Mouse (Mus musculus): ENCODE results near the gene Tsx. TPM values are rescaled to one million over a fixed set of nuclear protein-coding genes. Genes with fewer than 3 reads are reported as not detected.

Gene Tsx
- polyA plus RNA-seq, 2 experiments, result 0.07 TPM; not detected in 1

GRCm38 (mm10) chrX:103460056-103460455, 45.8 kb downstream of the Tsx start:
- no peak overlapping the region for H3K4me2 ChIP-seq (ENCODE audit: low read depth)
- no peak overlapping the region for H3K4me3 ChIP-seq (ENCODE audit: insufficient read depth in 1 of 2, low read depth in 2 of 2, low read length in 2 of 2)
- H3K27ac ChIP-seq, result no peak overlapping the region
- no peak overlapping the region for H3K9ac ChIP-seq (replicated peaks)
- no peak for ATAC-seq (ENCODE audit: insufficient read depth)
- H3K36me3 ChIP-seq (replicated peaks; ENCODE audit: control insufficient read depth, insufficient read depth, low read depth), result no peaks in the 10 kb centered on the region; the same call in 1 of the 2 replicates
- peak; percentile 57 for TF ChIP-seq CTCF (IDR thresholded peaks at IDR 0.05; ENCODE audit: low read depth)
- TF ChIP-seq EP300 (IDR thresholded peaks at IDR 0.05; ENCODE audit: low read depth), result no peak
- no peak for DNase-seq (ENCODE audit: low read depth in 3 of 3, low spot score in 3 of 3)
- H3K27me3 ChIP-seq (ENCODE audit: control insufficient read depth, insufficient read depth, low read length), result no peaks in the 10 kb centered on the region
- no peaks in the 10 kb centered on the region for H3K9me3 ChIP-seq (ENCODE audit: control insufficient read depth, low read length)
- H3K4me1 ChIP-seq (replicated peaks; ENCODE audit: control insufficient read depth in 2 of 2, insufficient read depth in 2 of 2, low read length in 1 of 2), result no peaks in the 10 kb centered on the region
- 64% methylated on average over 5 of the region's 5 CpGs for WGBS (ENCODE audit: insufficient replicate concordance)

DNA sequence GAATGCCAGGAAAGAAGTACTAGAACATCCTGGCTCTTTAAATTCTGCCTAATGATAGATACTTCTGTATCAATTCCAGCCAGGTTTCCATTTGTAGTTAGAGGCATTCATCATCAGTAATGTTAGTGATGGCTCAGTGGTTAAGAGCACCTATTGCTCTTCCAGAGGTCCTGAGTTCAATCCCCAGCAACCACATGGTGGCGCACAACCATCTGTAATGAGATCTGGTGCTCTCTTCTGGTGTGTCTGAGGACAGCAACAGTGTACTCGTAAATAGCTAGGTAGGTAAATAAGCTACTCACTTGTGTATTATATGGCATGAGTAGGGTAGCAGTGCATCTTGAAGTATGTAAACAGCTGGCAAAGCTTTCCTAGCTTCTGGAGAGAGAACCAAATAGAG, 54.7 kb downstream of the Tsx start:
- 67% methylated on average over 2 of the region's 2 CpGs for WGBS (ENCODE audit: insufficient replicate concordance)
- H3K4me3 ChIP-seq (ENCODE audit: insufficient read depth in 1 of 2, low read depth in 2 of 2, low read length in 2 of 2), result no peak overlapping the region
- TF ChIP-seq EP300 (IDR thresholded peaks at IDR 0.05; ENCODE audit: low read depth) (no peak), CTCF (IDR thresholded peaks at IDR 0.05; ENCODE audit: low read depth) (peak; percentile 43)
- H3K9me3 ChIP-seq (ENCODE audit: control insufficient read depth, low read length), result no peaks in the 10 kb centered on the region
- H3K4me2 ChIP-seq (ENCODE audit: low read depth), result no peak overlapping the region
- no peak for ATAC-seq (ENCODE audit: insufficient read depth)
- H3K9ac ChIP-seq (replicated peaks), result no peak overlapping the region
- DNase-seq (ENCODE audit: low read depth in 3 of 3, low spot score in 3 of 3), result no peak
- no peaks in the 10 kb centered on the region; the same call in 1 of the 2 replicates for H3K36me3 ChIP-seq (replicated peaks; ENCODE audit: control insufficient read depth, insufficient read depth, low read depth)
- H3K4me1 ChIP-seq (replicated peaks; ENCODE audit: control insufficient read depth in 2 of 2, insufficient read depth in 2 of 2, low read length in 1 of 2), result no peaks in the 10 kb centered on the region
- H3K27ac ChIP-seq, result no peak overlapping the region
- H3K27me3 ChIP-seq (ENCODE audit: control insufficient read depth, insufficient read depth, low read length), result no peaks in the 10 kb centered on the region

DNA sequence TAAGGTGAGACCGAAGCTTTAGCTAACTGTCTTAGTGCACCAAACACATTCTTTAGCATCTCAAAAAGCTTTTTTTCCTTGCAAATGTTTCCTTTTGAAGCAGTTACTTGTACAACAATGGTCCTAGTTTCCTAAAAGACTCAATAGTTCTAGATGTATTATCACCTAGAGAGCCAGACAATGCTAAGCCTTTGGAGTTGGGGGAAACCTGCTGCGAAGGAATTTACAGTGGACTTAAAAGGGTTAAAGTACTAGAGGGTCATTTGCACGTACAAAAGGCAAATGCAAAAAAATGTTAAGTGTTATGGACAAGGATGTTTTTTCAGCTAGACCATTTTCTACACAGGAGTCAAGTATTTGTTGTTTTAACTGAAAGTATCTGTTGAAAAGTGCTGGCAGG, 58.1 kb downstream of the Tsx start:
- H3K36me3 ChIP-seq (replicated peaks; ENCODE audit: control insufficient read depth, insufficient read depth, low read depth), result no peaks in the 10 kb centered on the region
- no peak overlapping the region for H3K9ac ChIP-seq (replicated peaks)
- TF ChIP-seq CTCF (IDR thresholded peaks at IDR 0.05; ENCODE audit: low read depth), result no peak
- no peak for TF ChIP-seq EP300 (IDR thresholded peaks at IDR 0.05; ENCODE audit: low read depth)
- H3K4me2 ChIP-seq (ENCODE audit: low read depth), result no peak overlapping the region
- DNase-seq (ENCODE audit: low read depth in 3 of 3, low spot score in 3 of 3), result no peak
- H3K4me3 ChIP-seq (ENCODE audit: insufficient read depth in 1 of 2, low read depth in 2 of 2, low read length in 2 of 2), result no peak overlapping the region
- H3K27me3 ChIP-seq (ENCODE audit: control insufficient read depth, insufficient read depth, low read length), result no peaks in the 10 kb centered on the region
- no peak for ATAC-seq (ENCODE audit: insufficient read depth)
- 62% methylated on average over 3 of the region's 3 CpGs for WGBS (ENCODE audit: insufficient replicate concordance)
- H3K9me3 ChIP-seq (ENCODE audit: control insufficient read depth, low read length), result no peaks in the 10 kb centered on the region
- no peaks in the 10 kb centered on the region for H3K4me1 ChIP-seq (replicated peaks; ENCODE audit: control insufficient read depth in 2 of 2, insufficient read depth in 2 of 2, low read length in 1 of 2)
- no peak overlapping the region for H3K27ac ChIP-seq

Other genes with a start within 250 kb of the Tsx start
- gene Nap1l2, start 227.8 kb upstream of the Tsx start, polyA plus RNA-seq (2012; rRNA removed), result 0.01 TPM in 1 of 2 replicates, not detected in the other
- 0.05 TPM in 1 of 2 replicates, not detected in the other for gene Nap1l2, start 227.8 kb upstream of the Tsx start, polyA plus RNA-seq (2014; fragmentation: Nextera tagmentation; extraction: Ambion mirVana)
- gene Cdx4, start 93.1 kb upstream of the Tsx start, polyA plus RNA-seq (2012; rRNA removed), result not detected in 2 replicates
- gene Cdx4, start 93.1 kb upstream of the Tsx start, polyA plus RNA-seq (2014; fragmentation: Nextera tagmentation; extraction: Ambion mirVana), result not detected in 2 replicates
- 0.19 and 0.26 TPM in 2 replicates for gene Chic1, start 58.0 kb upstream of the Tsx start, polyA plus RNA-seq (2012; rRNA removed)
- 0.18 and 0.23 TPM in 2 replicates for gene Chic1, start 58.0 kb upstream of the Tsx start, polyA plus RNA-seq (2014; fragmentation: Nextera tagmentation; extraction: Ambion mirVana)
- gene Gm26992, start 7.5 kb downstream of the Tsx start, polyA plus RNA-seq (2012; rRNA removed), result 0.41 TPM in 1 of 2 replicates, not detected in the other
- not detected in 2 replicates for gene Gm26992, start 7.5 kb downstream of the Tsx start, polyA plus RNA-seq (2014; fragmentation: Nextera tagmentation; extraction: Ambion mirVana)
- not detected in 2 replicates for gene Zcchc13, start 216.1 kb downstream of the Tsx start, polyA plus RNA-seq (2012; rRNA removed)
- not detected in 2 replicates for gene Zcchc13, start 216.1 kb downstream of the Tsx start, polyA plus RNA-seq (2014; fragmentation: Nextera tagmentation; extraction: Ambion mirVana)